Mouse (Mus musculus) liver, embryonic 11.5 days (tissue): ENCODE data around the gene Snrnp70. TPM values are rescaled to one million over a fixed set of nuclear protein-coding genes. Genes with fewer than 3 reads are reported as not detected.

ENCODE experiments used
- ATAC-seq: fragments of 200-750 bp; cut with Nextera tagmentation; replicated peaks from 2 replicates; pipeline ENCODE4 v1.8.0; 2017; ENCODE audit warnings: moderate number of reproducible peaks, mild to moderate bottlenecking, moderate TSS enrichment, moderate library complexity; ENCODE audit not compliant: low FRiP score
- DNase-seq: peaks from one replicate; pipeline ENCODE4 v3.0.0-alpha.2; 2017; ENCODE audit warnings: low spot score
- H3K27ac ChIP-seq: fragments of 300-500 bp; sonication (generic); 2 replicates; pipeline ENCODE4 v1.5.1; 2014; ENCODE audit warnings: mild to moderate bottlenecking, low read depth, low read length, control low read depth
- H3K27me3 ChIP-seq: fragments of 300-500 bp; sonication (generic); replicated peaks from 2 replicates; pipeline ENCODE4 v1.6.1; 2014; ENCODE audit warnings: low read length, mixed read lengths; ENCODE audit not compliant: control insufficient read depth, insufficient read depth
- H3K36me3 ChIP-seq: fragments of 300-500 bp; sonication (generic); 2 replicates; pipeline ENCODE4 v1.6.1; 2014; ENCODE audit warnings: mild to moderate bottlenecking, low read length, moderate library complexity, mixed read lengths; ENCODE audit not compliant: control insufficient read depth, insufficient read depth
- H3K4me1 ChIP-seq: fragments of 300-500 bp; sonication (generic); replicated peaks from 2 replicates; pipeline ENCODE4 v1.6.1; 2014; ENCODE audit warnings: low read length, mixed read lengths; ENCODE audit not compliant: control insufficient read depth, insufficient read depth
- H3K4me2 ChIP-seq: fragments of 300-500 bp; sonication (generic); 2 replicates; pipeline ENCODE4 v1.6.1; 2014; ENCODE audit warnings: mild to moderate bottlenecking, control low read depth, moderate library complexity
- H3K4me3 ChIP-seq: fragments of 300-500 bp; sonication (generic); 2 replicates; pipeline ENCODE4 v1.5.1; 2014; ENCODE audit warnings: low read depth, low read length, control low read depth
- H3K9ac ChIP-seq: fragments of 300-500 bp; sonication (generic); 2 replicates; pipeline ENCODE4 v1.6.1; 2014; ENCODE audit warnings: low read depth, low read length, control low read depth
- H3K9me3 ChIP-seq: fragments of 300-500 bp; sonication (generic); 2 replicates; pipeline ENCODE4 v1.6.1; 2016; ENCODE audit warnings: low read length, inconsistent platforms, mixed read lengths; ENCODE audit not compliant: control insufficient read depth
- WGBS: fragments of 180-500 bp; shearing (Covaris S2); extraction: QIAGEN DNeasy Blood & Tissue Kit; methylation state at CpG from one replicate; pipeline ENCODE4 v1.1.7; 2014; 5-methylcytosine and 5-hydroxymethylcytosine counted together
- polyA plus RNA-seq: library from polyadenylated mRNA; unstranded; fragments of >200 nt; fragmentation: Nextera tagmentation; extraction: Ambion mirVana; gene quantifications from 2 replicates; pipeline ENCODE4 v1.2.1, GENCODE M21; 2014

Gene Snrnp70
- polyA plus RNA-seq, 1 experiment from 2014 or later: 64.4 TPM

- H3K36me3 ChIP-seq: no peaks in the 10 kb centered on the region
- H3K27ac ChIP-seq: no peak overlapping the region
- peaks cover 4% of the 10 kb centered on the region; the same call in 1 of the 2 replicates for H3K4me1 ChIP-seq
- H3K9ac ChIP-seq: no peak overlapping the region
- H3K4me3 ChIP-seq: no peak overlapping the region
- DNase-seq: no peak
- no peak overlapping the region for H3K4me2 ChIP-seq
- WGBS: 41% methylated on average over 13 of the region's 13 CpGs
- no peaks in the 10 kb centered on the region for H3K9me3 ChIP-seq
- no peak for ATAC-seq
- peaks cover 37% of the 10 kb centered on the region for H3K27me3 ChIP-seq
Observed at GRCm38 (mm10) chr7:45356087-45356486, 39.5 kb downstream of the Snrnp70 start.

DNA sequence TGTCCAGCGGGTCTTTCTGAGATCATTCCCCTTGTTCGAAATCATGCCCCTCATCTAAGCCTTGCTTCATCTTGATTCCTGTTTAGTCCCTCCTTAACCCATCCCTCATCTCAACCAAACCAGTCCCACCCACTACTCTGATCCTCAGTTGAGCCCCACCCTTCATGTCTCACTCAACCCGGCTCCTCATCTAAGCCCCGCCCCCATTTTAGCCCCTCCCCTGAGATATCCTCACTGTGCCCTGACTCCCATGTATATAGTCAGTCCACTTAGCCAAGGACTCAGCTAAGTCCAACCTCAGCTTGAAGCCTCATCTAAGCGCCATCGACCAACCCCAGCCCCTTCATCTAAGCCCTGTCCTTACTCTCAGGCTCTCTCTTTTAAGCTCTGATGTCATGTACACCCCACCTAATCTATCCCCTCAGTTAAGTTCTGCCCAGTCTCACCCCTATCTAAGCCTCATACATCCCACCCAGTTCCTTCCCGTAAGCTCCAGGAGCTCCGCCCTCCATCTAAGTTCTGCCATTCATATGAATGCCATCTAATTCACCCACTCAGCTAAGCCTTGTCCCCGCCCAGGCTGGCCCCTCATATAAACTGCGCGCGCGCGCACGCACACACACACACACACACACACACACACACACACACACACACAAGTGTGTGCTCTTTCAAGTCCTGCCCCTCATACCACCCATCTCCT, 40.1 kb downstream of the Snrnp70 start:
- no peaks in the 10 kb centered on the region for H3K9me3 ChIP-seq

DNA sequence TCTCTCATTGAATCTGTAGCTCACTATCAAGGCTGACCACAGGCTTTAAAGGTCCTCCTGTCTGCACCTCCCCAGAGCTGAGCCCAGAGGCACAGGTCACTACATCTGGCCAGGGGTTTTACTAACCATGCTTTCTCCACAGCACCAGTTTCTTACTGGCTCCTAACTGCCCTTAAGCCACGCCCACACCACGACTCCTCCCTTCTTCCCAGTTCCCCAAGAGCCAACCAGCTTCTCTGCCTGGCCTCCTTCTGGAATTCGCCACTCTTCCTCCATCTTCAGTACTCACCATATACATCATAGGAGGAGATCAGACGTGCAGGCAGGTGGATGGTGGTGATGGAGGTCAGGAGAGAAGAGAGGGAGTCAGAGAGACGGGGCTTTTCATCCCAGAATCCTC, 42.5 kb downstream of the Snrnp70 start:
- Histone ChIP-seq H3K9ac (no peak overlapping the region), H3K4me3 (no peak overlapping the region), H3K27ac (no peak overlapping the region), H3K9me3 (no peaks in the 10 kb centered on the region), H3K4me1 (no peaks in the 10 kb centered on the region), H3K36me3 (no peaks in the 10 kb centered on the region), H3K4me2 (no peak overlapping the region), H3K27me3 (peaks cover 22% of the 10 kb centered on the region)
- 23% methylated on average over 5 of the region's 5 CpGs for WGBS
- ATAC-seq: no peak
- no peak for DNase-seq

More for the DNA sequence above, 40.1 kb downstream of the Snrnp70 start:
- Histone ChIP-seq H3K4me3 (no peak overlapping the region), H3K4me1 (no peaks in the 10 kb centered on the region), H3K27ac (no peak overlapping the region), H3K36me3 (no peaks in the 10 kb centered on the region), H3K27me3 (peaks cover 33% of the 10 kb centered on the region), H3K4me2 (no peak overlapping the region; the same call in 1 of the 2 replicates), H3K9ac (no peak overlapping the region)
- ATAC-seq (peak; percentile 56; the same call in 1 of the 2 replicates), DNase-seq (no peak)
- 60% methylated on average over 15 of the region's 15 CpGs for WGBS

GRCm38 (mm10) chr7:45346905-45347304, 48.6 kb downstream of the Snrnp70 start:
- no peak for ATAC-seq
- H3K4me3 ChIP-seq: no peak overlapping the region
- H3K27ac ChIP-seq: no peak overlapping the region
- H3K36me3 ChIP-seq: no peaks in the 10 kb centered on the region
- H3K4me2 ChIP-seq: no peak overlapping the region
- no peak overlapping the region for H3K9ac ChIP-seq
- no peaks in the 10 kb centered on the region for H3K4me1 ChIP-seq
- DNase-seq: no peak
- no peaks in the 10 kb centered on the region for H3K9me3 ChIP-seq
- peaks cover 3% of the 10 kb centered on the region for H3K27me3 ChIP-seq
- 64% methylated on average over 13 of the region's 13 CpGs for WGBS

GRCm38 (mm10) chr7:45343543-45343942, 52.0 kb downstream of the Snrnp70 start:
- Histone ChIP-seq H3K27me3 (peaks cover 6% of the 10 kb centered on the region; the same call in 1 of the 2 replicates), H3K36me3 (no peaks in the 10 kb centered on the region), H3K9ac (no peak overlapping the region), H3K4me1 (peaks cover 25% of the 10 kb centered on the region), H3K4me3 (no peak overlapping the region), H3K9me3 (no peaks in the 10 kb centered on the region), H3K4me2 (no peak overlapping the region), H3K27ac (no peak overlapping the region)
- DNase-seq (no peak), ATAC-seq (no peak)
- 22% methylated on average over 13 of the region's 13 CpGs for WGBS

GRCm38 (mm10) chr7:45342081-45342480, 53.5 kb downstream of the Snrnp70 start:
- H3K27me3 ChIP-seq: peaks cover 20% of the 10 kb centered on the region
- no peak overlapping the region for H3K27ac ChIP-seq
- ATAC-seq: no peak
- no peaks in the 10 kb centered on the region for H3K36me3 ChIP-seq
- no peak overlapping the region for H3K4me3 ChIP-seq
- H3K9me3 ChIP-seq: no peaks in the 10 kb centered on the region
- WGBS: 85% methylated on average over 11 of the region's 11 CpGs
- DNase-seq: no peak
- peaks cover 33% of the 10 kb centered on the region for H3K4me1 ChIP-seq
- no peak overlapping the region for H3K9ac ChIP-seq
- no peak overlapping the region for H3K4me2 ChIP-seq

- peaks cover 24% of the 10 kb centered on the region for H3K27me3 ChIP-seq
- WGBS: 3% methylated on average over 8 of the region's 8 CpGs
- H3K27ac ChIP-seq: no peak overlapping the region
- H3K9ac ChIP-seq: no peak overlapping the region
- H3K9me3 ChIP-seq: no peaks in the 10 kb centered on the region
- DNase-seq: peak; percentile 77
- H3K4me3 ChIP-seq: peak overlapping the region; percentile 60
- peaks cover 33% of the 10 kb centered on the region for H3K4me1 ChIP-seq
- peak; percentile 56 for ATAC-seq
- peak overlapping the region; percentile 98 for H3K4me2 ChIP-seq
- H3K36me3 ChIP-seq: no peaks in the 10 kb centered on the region
Observed at GRCm38 (mm10) chr7:45341303-45341702, 54.2 kb downstream of the Snrnp70 start.

DNA sequence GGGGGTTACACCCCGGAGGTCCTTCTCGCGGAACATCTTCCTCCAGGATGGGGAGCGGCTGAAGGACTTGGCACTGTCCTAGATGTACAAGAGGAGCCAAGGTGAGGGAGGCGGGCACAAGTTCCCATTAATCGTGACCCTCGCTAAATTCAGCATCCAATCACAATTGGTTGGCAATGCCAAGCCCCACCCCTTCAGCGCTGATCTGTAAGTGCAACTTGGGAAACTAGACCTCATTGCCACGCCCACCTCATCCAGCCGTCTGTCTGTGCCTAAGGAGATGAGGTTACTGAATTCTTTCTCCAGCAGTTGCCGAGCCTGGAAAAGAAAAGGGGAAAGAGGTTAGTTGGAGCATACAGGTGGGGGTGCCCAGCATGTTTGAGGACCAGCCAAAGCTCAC, 54.9 kb downstream of the Snrnp70 start:
- ATAC-seq: peak; percentile 32
- 0% methylated on average over 11 of the region's 11 CpGs for WGBS
- DNase-seq: peak; percentile 59
- peaks cover 24% of the 10 kb centered on the region for H3K27me3 ChIP-seq
- 0 out of 2 replicates have a peak overlapping the region, but pooled peaks have one; percentile 13 for H3K27ac ChIP-seq
- no peaks in the 10 kb centered on the region for H3K36me3 ChIP-seq
- H3K4me1 ChIP-seq: peaks cover 33% of the 10 kb centered on the region
- no peaks in the 10 kb centered on the region for H3K9me3 ChIP-seq
- H3K9ac ChIP-seq: peak overlapping the region; percentile 73; the same call in 1 of the 2 replicates
- peak overlapping the region; percentile 60 for H3K4me3 ChIP-seq
- H3K4me2 ChIP-seq: peak overlapping the region; percentile 98

GRCm38 (mm10) chr7:45340066-45340442, 55.5 kb downstream of the Snrnp70 start:
- DNase-seq (no peak), ATAC-seq (no peak)
- WGBS: 3% methylated on average over 11 of the region's 11 CpGs
- H3K4me3 ChIP-seq: peak overlapping the region; percentile 60
- H3K4me2 ChIP-seq: peak overlapping the region; percentile 98
- no peak overlapping the region for H3K27ac ChIP-seq
- peaks cover 33% of the 10 kb centered on the region for H3K4me1 ChIP-seq
- peak overlapping the region; percentile 73 for H3K9ac ChIP-seq
- no peaks in the 10 kb centered on the region for H3K9me3 ChIP-seq
- peaks cover 24% of the 10 kb centered on the region for H3K27me3 ChIP-seq
- H3K36me3 ChIP-seq: no peaks in the 10 kb centered on the region
